ENCODE assay signal across 13 mouse cellular contexts in genomic region chr15:12207556-12208090, GRCm38 (mm10). TPM values are rescaled to one million over a fixed set of nuclear protein-coding genes. Genes with fewer than 3 reads are reported as not detected.
DNase-seq lines count a peak whose midpoint lies in the region; ATAC-seq and TF ChIP-seq lines count a peak whose summit lies in the region.
"Had no signal": no experiment of that assay in that cellular context is flagged by ENCODE, and none has a peak within 500 bp of the region (broad histone marks: within the 10 kb centered on the region; RNA-seq: fewer than 3 reads in every experiment).

No protein-coding gene starts in this region.

- ATAC-seq in cerebellum, adult (ENCODE audit: insufficient number of reproducible peaks, low FRiP score, low TSS enrichment) = no peak
- no peak for ATAC-seq in lung, embryonic 16.5 days (ENCODE audit: low read depth)
- no peak for ATAC-seq in kidney, postnatal 0 days (replicated peaks; ENCODE audit: low FRiP score, low read depth)
- ATAC-seq: midbrain, embryonic 16.5 days had no signal

- 42% methylated on average over 6 of the region's 6 CpGs for WGBS in lung, embryonic 16.5 days
- 53% methylated on average over 6 of the region's 6 CpGs for WGBS in kidney, postnatal 0 days
- WGBS in small intestine, adult 2 months = 21% methylated on average over 6 of the region's 6 CpGs

- no peak overlapping the region for H3K9ac ChIP-seq in lung, embryonic 16.5 days (ENCODE audit: low read length)
- no peak overlapping the region for H3K9ac ChIP-seq in kidney, postnatal 0 days (ENCODE audit: low read depth, low read length)

- H3K4me2 ChIP-seq in lung, embryonic 16.5 days (ENCODE audit: low read depth, low read length) = 0 out of 2 replicates have a peak overlapping the region, but pooled peaks have one; percentile 8
- no peak overlapping the region for H3K4me2 ChIP-seq in kidney, postnatal 0 days (ENCODE audit: low read length)

- no peaks in the 10 kb centered on the region for H3K9me3 ChIP-seq in lung, embryonic 16.5 days (ENCODE audit: control insufficient read depth, low read length)
- H3K9me3 ChIP-seq in kidney, postnatal 0 days (replicated peaks; ENCODE audit: low read length) = no peaks in the 10 kb centered on the region
- H3K9me3 ChIP-seq: G1E had no signal

- H3K27me3 ChIP-seq in lung, embryonic 16.5 days (ENCODE audit: control insufficient read depth, insufficient read depth, low read depth, low read length) = no peaks in the 10 kb centered on the region
- H3K27me3 ChIP-seq in kidney, postnatal 0 days (ENCODE audit: insufficient read depth, low read length) = no peaks in the 10 kb centered on the region
- no peaks in the 10 kb centered on the region for H3K27me3 ChIP-seq in small intestine, adult 2 months (ENCODE audit: control insufficient read depth, insufficient read depth, low read length)

- TF ChIP-seq CTCF in kidney, postnatal 0 days (IDR thresholded peaks at IDR 0.05; ENCODE audit: low read depth) = no peak
- no peak for TF ChIP-seq CTCF in small intestine, adult 2 months (IDR thresholded peaks at IDR 0.05; ENCODE audit: extremely low read depth, insufficient read length, insufficient replicate concordance, low read depth, low read length)

- H3K36me3 ChIP-seq in lung, embryonic 16.5 days (ENCODE audit: control insufficient read depth, insufficient read depth, low read length) = no peaks in the 10 kb centered on the region
- H3K36me3 ChIP-seq in kidney, postnatal 0 days (ENCODE audit: insufficient read depth, low read length) = no peaks in the 10 kb centered on the region
- H3K36me3 ChIP-seq in small intestine, adult 2 months (ENCODE audit: control insufficient read depth, insufficient read depth, low read length) = 0 out of 2 replicates have a peak, but pooled peaks cover 1% of the 10 kb centered on the region

- no peak for TF ChIP-seq POLR2A in small intestine, adult 2 months (IDR thresholded peaks at IDR 0.05; ENCODE audit: low read depth, low read length)

- peaks cover 36% of the 10 kb centered on the region for H3K4me1 ChIP-seq in lung, embryonic 16.5 days (replicated peaks; ENCODE audit: control insufficient read depth, insufficient read depth, low read length)
- H3K4me1 ChIP-seq in kidney, postnatal 0 days (replicated peaks; ENCODE audit: insufficient read depth, low read length) = peaks cover 16% of the 10 kb centered on the region
- peaks cover 28% of the 10 kb centered on the region for H3K4me1 ChIP-seq in small intestine, adult 2 months (ENCODE audit: control insufficient read depth, insufficient read depth, insufficient read length, low read length)

- H3K4me3 ChIP-seq in lung, embryonic 16.5 days (ENCODE audit: low read length) = no peak overlapping the region
- no peak overlapping the region for H3K4me3 ChIP-seq in kidney, postnatal 0 days (replicated peaks; ENCODE audit: low read depth, low read length)
- no peak overlapping the region for H3K4me3 ChIP-seq in small intestine, adult 2 months (ENCODE audit: low read depth, low read length)

- H3K27ac ChIP-seq in lung, embryonic 16.5 days (ENCODE audit: low read length) = peak overlapping the region; percentile 18; the same call in 1 of the 2 replicates
- H3K27ac ChIP-seq in kidney, postnatal 0 days = peak overlapping the region; percentile 13; the same call in 1 of the 2 replicates
- peak overlapping the region; percentile 90 for H3K27ac ChIP-seq in small intestine, adult 2 months (ENCODE audit: insufficient read depth, low read depth, low read length)

- DNase-seq in cerebellum, adult 9-10 months = peak; percentile 46
- no peak for DNase-seq in lung, adult 18-20 months
- no peak for DNase-seq in kidney, postnatal 0 days (ENCODE audit: low spot score)
- DNase-seq in adrenal gland, postnatal 14 days = no peak
- no peak for DNase-seq in Muller cell, postnatal 12 days (ENCODE audit: inconsistent ontology term)
- DNase-seq: layer of hippocampus, adult 9-11 months; lung, adult 2 months; right cerebral cortex, postnatal 14 days had no signal

RNA-seq across cellular contexts. Expression of gene Mtmr12, which starts 2.8 kb away (rescaled TPM):
- 19.7 and 21.1 TPM in 2 replicates for polyA plus RNA-seq in lung, embryonic 16.5 days (2015; fragmentation: Nextera tagmentation; extraction: Ambion mirVana)
- 12.5 and 13.2 TPM in 2 replicates for polyA plus RNA-seq in kidney, postnatal 0 days (2015; fragmentation: Nextera tagmentation; extraction: Ambion mirVana)
- polyA plus RNA-seq in small intestine, adult 2 months (2012; rRNA removed) = 11.7 and 24.7 TPM in 2 replicates
- total RNA-seq in adrenal gland, postnatal 14 days (2021) = 17.1 and 20.6 TPM in 2 replicates

Comparison
In these comparisons a context has a peak if more than half of its experiments do, and no peak if none do; other contexts are left out.
1. H3K27ac ChIP-seq: peak in every context shown above with its lines; median percentile 90 in small intestine, adult 2 months; 18 in lung, embryonic 16.5 days; 13 in kidney, postnatal 0 days.